Mouse (Mus musculus): ENCODE data around the gene Hspa4.
A peak's percentile ranks its signal among the peaks of the same experiment; 100 is the strongest.
"Not testable (repeated sequence)": the region's sequence is repeated elsewhere in the genome, so short reads cannot be mapped to it uniquely, and the experiment has no call there.

Hspa4 gene

GRCm38 (mm10) chr11:53307558-53308065 is 7.4 kb upstream of the Hspa4 start:
- DNase-seq (ENCODE audit: low spot score): no peak

GRCm38 (mm10) chr11:53306965-53307364 is 6.7 kb upstream of the Hspa4 start:
- DNase-seq (ENCODE audit: low spot score): no peak

- DNase-seq (ENCODE audit: low spot score): no peak
Measured at GRCm38 (mm10) chr11:53304044-53304840, 4.0 kb upstream of the Hspa4 start.

GRCm38 (mm10) chr11:53301167-53301515 is 884 bp upstream of the Hspa4 start:
- DNase-seq (ENCODE audit: low spot score): no peak

GRCm38 (mm10) chr11:53299551-53300329 is 517 bp downstream of the Hspa4 start:
- DNase-seq (ENCODE audit: low spot score): peak; percentile 62

GRCm38 (mm10) chr11:53297947-53298860 is 2.1 kb downstream of the Hspa4 start:
- DNase-seq (ENCODE audit: low spot score): no peak

- DNase-seq (ENCODE audit: low spot score): no peak
Measured at GRCm38 (mm10) chr11:53296880-53297279, 3.4 kb downstream of the Hspa4 start.

GRCm38 (mm10) chr11:53294441-53294840 is 5.8 kb downstream of the Hspa4 start:
- no peak for DNase-seq (ENCODE audit: low spot score)

GRCm38 (mm10) chr11:53290871-53291270 is 9.4 kb downstream of the Hspa4 start:
- no peak for DNase-seq (ENCODE audit: low spot score)

- not testable (repeated sequence) for DNase-seq (ENCODE audit: low spot score)
Measured at GRCm38 (mm10) chr11:53290187-53290586, 10.1 kb downstream of the Hspa4 start.

GRCm38 (mm10) chr11:53285885-53286284 is 14.4 kb downstream of the Hspa4 start:
- no peak for DNase-seq (ENCODE audit: low spot score)

- no peak for DNase-seq (ENCODE audit: low spot score)
Measured at GRCm38 (mm10) chr11:53278411-53278810, 21.8 kb downstream of the Hspa4 start.

GRCm38 (mm10) chr11:53275358-53275757 is 24.9 kb downstream of the Hspa4 start:
- DNase-seq (ENCODE audit: low spot score): no peak

GRCm38 (mm10) chr11:53273313-53273712 is 26.9 kb downstream of the Hspa4 start:
- DNase-seq (ENCODE audit: low spot score): no peak

GRCm38 (mm10) chr11:53269596-53269995 is 30.7 kb downstream of the Hspa4 start:
- no peak for DNase-seq (ENCODE audit: low spot score)

- no peak for DNase-seq (ENCODE audit: low spot score)
Measured at GRCm38 (mm10) chr11:53260556-53260955, 39.7 kb downstream of the Hspa4 start.

- no peak for DNase-seq (ENCODE audit: low spot score)
Measured at GRCm38 (mm10) chr11:53260056-53260455, 40.2 kb downstream of the Hspa4 start.

GRCm38 (mm10) chr11:53259047-53259632 is 41.1 kb downstream of the Hspa4 start:
- DNase-seq (ENCODE audit: low spot score): no peak

- DNase-seq (ENCODE audit: low spot score): no peak
Measured at GRCm38 (mm10) chr11:53256914-53257313, 43.3 kb downstream of the Hspa4 start.

- DNase-seq (ENCODE audit: low spot score): peak; percentile 68
Measured at GRCm38 (mm10) chr11:53254926-53255325, 45.3 kb downstream of the Hspa4 start.

- no peak for DNase-seq (ENCODE audit: low spot score)
Measured at GRCm38 (mm10) chr11:53254428-53254827, 45.8 kb downstream of the Hspa4 start.

Measured in ovary, postnatal 36 days (tissue).